14 mouse cellular contexts compared by ENCODE assay signal in genomic region chr7:46839861-46840260, GRCm38 (mm10). TPM values are rescaled to one million over a fixed set of nuclear protein-coding genes. Genes with fewer than 3 reads are reported as not detected.
DNase-seq lines count a peak whose midpoint lies in the region; ATAC-seq and TF ChIP-seq lines count a peak whose summit lies in the region.
"Had no signal": no experiment of that assay in that cellular context is flagged by ENCODE, and none has a peak within 500 bp of the region (broad histone marks: within the 10 kb centered on the region; RNA-seq: fewer than 3 reads in every experiment).

No protein-coding gene starts in this region.

- H3K9me3 ChIP-seq in heart, embryonic 15.5 days (replicated peaks) = no peaks in the 10 kb centered on the region
- no peaks in the 10 kb centered on the region for H3K9me3 ChIP-seq in liver, embryonic 12.5 days (replicated peaks)
- H3K9me3 ChIP-seq in liver, embryonic 11.5 days (ENCODE audit: control insufficient read depth, low read length) = no peaks in the 10 kb centered on the region
- no peaks in the 10 kb centered on the region for H3K9me3 ChIP-seq in intestine, embryonic 14.5 days (ENCODE audit: control insufficient read depth, low read length)

- no peaks in the 10 kb centered on the region for H3K27me3 ChIP-seq in heart, embryonic 15.5 days
- H3K27me3 ChIP-seq in liver, embryonic 12.5 days (replicated peaks) = no peaks in the 10 kb centered on the region
- H3K27me3 ChIP-seq in liver, embryonic 11.5 days (replicated peaks; ENCODE audit: control insufficient read depth, insufficient read depth, low read length) = no peaks in the 10 kb centered on the region
- no peaks in the 10 kb centered on the region for H3K27me3 ChIP-seq in intestine, embryonic 14.5 days (replicated peaks; ENCODE audit: control insufficient read depth, insufficient read depth, low read length)
- H3K27me3 ChIP-seq in myocyte (ENCODE audit: control insufficient read depth, insufficient read depth, insufficient read length) = no peaks in the 10 kb centered on the region

- H3K9ac ChIP-seq in heart, embryonic 15.5 days = no peak overlapping the region
- no peak overlapping the region for H3K9ac ChIP-seq in liver, embryonic 12.5 days
- no peak overlapping the region for H3K9ac ChIP-seq in liver, embryonic 11.5 days (ENCODE audit: low read depth, low read length)
- no peak overlapping the region for H3K9ac ChIP-seq in intestine, embryonic 14.5 days (ENCODE audit: low read length)

- DNase-seq in heart, postnatal 14 days = no peak
- no peak for DNase-seq in liver, embryonic 11.5 days (ENCODE audit: low spot score)
- no peak for DNase-seq in intestine, embryonic 14.5 days (ENCODE audit: low spot score)
- DNase-seq in T-cell, adult 2 months (ENCODE audit: low spot score) = no peak
- no peak for DNase-seq in frontal cortex, postnatal 10 days (ENCODE audit: low spot score in 2 of 2)
- DNase-seq: adrenal gland, postnatal 25 days; gastrocnemius, postnatal 14 days; right cerebral cortex, postnatal 14 days had no signal

- H3ac ChIP-seq in myocyte (ENCODE audit: control insufficient read depth, insufficient read length) = no peak overlapping the region

- H3K79me2 ChIP-seq in myocyte (ENCODE audit: control insufficient read depth, insufficient read depth) = no peaks in the 10 kb centered on the region

- peak overlapping the region; percentile 70; the same call in 1 of the 2 replicates for H3K27ac ChIP-seq in heart, embryonic 15.5 days
- peak overlapping the region; percentile 73; the same call in 1 of the 2 replicates for H3K27ac ChIP-seq in liver, embryonic 12.5 days
- H3K27ac ChIP-seq in liver, embryonic 11.5 days (ENCODE audit: low read depth, low read length) = no peak overlapping the region
- peak overlapping the region; percentile 77; the same call in 1 of the 2 replicates for H3K27ac ChIP-seq in intestine, embryonic 14.5 days (ENCODE audit: low read depth)

- H3K36me3 ChIP-seq in heart, embryonic 15.5 days = no peaks in the 10 kb centered on the region
- no peaks in the 10 kb centered on the region for H3K36me3 ChIP-seq in liver, embryonic 12.5 days
- no peaks in the 10 kb centered on the region for H3K36me3 ChIP-seq in liver, embryonic 11.5 days (ENCODE audit: control insufficient read depth, insufficient read depth, low read length)
- no peaks in the 10 kb centered on the region for H3K36me3 ChIP-seq in intestine, embryonic 14.5 days (ENCODE audit: control insufficient read depth, insufficient read depth, low read length)
- no peaks in the 10 kb centered on the region for H3K36me3 ChIP-seq in myocyte (ENCODE audit: control insufficient read depth, insufficient read depth)

- TF ChIP-seq POLR2A in myocyte (IDR thresholded peaks at IDR 0.05; ENCODE audit: insufficient read length, low read depth) = no peak

- intact Hi-C loops in heart, postnatal 14 days (cut with DNase I) = no loop called here

- 71% methylated on average over 5 of the region's 5 CpGs for WGBS in heart, embryonic 15.5 days
- WGBS in liver, embryonic 12.5 days (ENCODE audit: insufficient replicate concordance) = 55% methylated on average over 5 of the region's 5 CpGs
- 65% methylated on average over 5 of the region's 5 CpGs for WGBS in liver, embryonic 11.5 days
- WGBS in intestine, embryonic 14.5 days = 59% methylated on average over 5 of the region's 5 CpGs

- peaks cover 34% of the 10 kb centered on the region for H3K4me1 ChIP-seq in heart, embryonic 15.5 days (replicated peaks)
- H3K4me1 ChIP-seq in liver, embryonic 12.5 days = peaks cover 63% of the 10 kb centered on the region
- peaks cover 42% of the 10 kb centered on the region for H3K4me1 ChIP-seq in liver, embryonic 11.5 days (replicated peaks; ENCODE audit: control insufficient read depth, insufficient read depth, low read length)
- H3K4me1 ChIP-seq in intestine, embryonic 14.5 days (replicated peaks; ENCODE audit: control insufficient read depth, insufficient read depth, low read length) = peaks cover 30% of the 10 kb centered on the region

- H3K4me3 ChIP-seq in heart, embryonic 15.5 days = no peak overlapping the region
- no peak overlapping the region for H3K4me3 ChIP-seq in liver, embryonic 12.5 days
- no peak overlapping the region for H3K4me3 ChIP-seq in liver, embryonic 11.5 days (ENCODE audit: low read depth, low read length)
- H3K4me3 ChIP-seq in intestine, embryonic 14.5 days (ENCODE audit: low read depth, low read length) = no peak overlapping the region
- no peak overlapping the region for H3K4me3 ChIP-seq in myocyte

- no peak for ATAC-seq in heart, embryonic 15.5 days (replicated peaks; ENCODE audit: insufficient number of reproducible peaks, insufficient read depth, low FRiP score, low read depth)
- no peak for ATAC-seq in liver, embryonic 12.5 days
- ATAC-seq in liver, embryonic 11.5 days (replicated peaks; ENCODE audit: low FRiP score) = no peak
- no peak for ATAC-seq in intestine, embryonic 14.5 days (replicated peaks; ENCODE audit: low FRiP score, low TSS enrichment, low read depth)
- ATAC-seq: CD4-positive, CD25-positive, alpha-beta regulatory T cell, adult 4 months had no signal

- no peak overlapping the region for H3K4me2 ChIP-seq in heart, embryonic 15.5 days
- H3K4me2 ChIP-seq in liver, embryonic 12.5 days = no peak overlapping the region
- H3K4me2 ChIP-seq in liver, embryonic 11.5 days = no peak overlapping the region
- H3K4me2 ChIP-seq in intestine, embryonic 14.5 days (ENCODE audit: low read length) = no peak overlapping the region
- peak overlapping the region; percentile 86 for H3K4me2 ChIP-seq in myocyte (ENCODE audit: low read depth)

TF ChIP-seq in myocyte, 11 proteins besides CTCF, POLR2A, EP300 and RAD21:
- TF ChIP-seq TCF12 (IDR thresholded peaks at IDR 0.05; ENCODE audit: insufficient read depth, poor library complexity, severe bottlenecking) (no peak), MAX (IDR thresholded peaks at IDR 0.05; ENCODE audit: low read depth) (no peak), CEBPB (IDR thresholded peaks at IDR 0.05; ENCODE audit: insufficient read depth, poor library complexity, severe bottlenecking) (no peak), TCF3 (IDR thresholded peaks at IDR 0.05; ENCODE audit: insufficient read length, low read depth) (no peak)

RNA-seq across cellular contexts. Expression of gene Ldha, which starts 1.4 kb away (rescaled TPM):
- 2,657 and 2,686 TPM in 2 replicates for polyA plus RNA-seq in heart, embryonic 15.5 days (2015; fragmentation: Nextera tagmentation; extraction: Ambion mirVana)
- 100 to 1,000 TPM; 746 to 778 TPM for total RNA-seq in heart, postnatal 14 days (2021)
- polyA plus RNA-seq in liver, embryonic 12.5 days (2016; fragmentation: Nextera tagmentation; extraction: Ambion mirVana) = 1,680 and 1,789 TPM in 2 replicates
- 3,525 and 3,814 TPM in 2 replicates for polyA plus RNA-seq in liver, embryonic 11.5 days (2014; fragmentation: Nextera tagmentation; extraction: Ambion mirVana)
- 2,451 TPM in 2 replicates for polyA plus RNA-seq in intestine, embryonic 14.5 days (2014; fragmentation: Nextera tagmentation; extraction: Ambion mirVana)
- 1,758 TPM for polyA plus RNA-seq in myocyte (2012; fragmentation: generic; extraction: Trizol)

RNA-seq across cellular contexts. Expression of gene Ldhc, which starts 21.1 kb away (rescaled TPM):
- polyA plus RNA-seq in heart, embryonic 15.5 days (2015; fragmentation: Nextera tagmentation; extraction: Ambion mirVana) = not detected in 2 replicates
- not detected for total RNA-seq in heart, postnatal 14 days (2021)
- polyA plus RNA-seq in liver, embryonic 12.5 days (2016; fragmentation: Nextera tagmentation; extraction: Ambion mirVana) = 0.15 and 0.22 TPM in 2 replicates
- polyA plus RNA-seq in liver, embryonic 11.5 days (2014; fragmentation: Nextera tagmentation; extraction: Ambion mirVana) = 0.17 and 0.73 TPM in 2 replicates
- not detected in 2 replicates for polyA plus RNA-seq in intestine, embryonic 14.5 days (2014; fragmentation: Nextera tagmentation; extraction: Ambion mirVana)
- 0.08 TPM for polyA plus RNA-seq in myocyte (2012; fragmentation: generic; extraction: Trizol)
- total RNA-seq: adrenal gland, postnatal 25 days; gastrocnemius, postnatal 14 days had no signal
- polyA plus RNA-seq: CD4-positive, CD25-positive, alpha-beta regulatory T cell, adult 4 months; embryonic facial prominence, embryonic 11.5 days; hindbrain, embryonic 11.5 days had no signal

RNA-seq across cellular contexts. Expression of gene Gtf2h1, which starts 44.0 kb away (rescaled TPM):
- 28.3 and 28.8 TPM in 2 replicates for polyA plus RNA-seq in heart, embryonic 15.5 days (2015; fragmentation: Nextera tagmentation; extraction: Ambion mirVana)
- total RNA-seq in heart, postnatal 14 days (2021) = 10 to 100 TPM; 18.2 to 19.0 TPM
- polyA plus RNA-seq in liver, embryonic 12.5 days (2016; fragmentation: Nextera tagmentation; extraction: Ambion mirVana) = 56.4 and 59.0 TPM in 2 replicates
- polyA plus RNA-seq in liver, embryonic 11.5 days (2014; fragmentation: Nextera tagmentation; extraction: Ambion mirVana) = 83.6 and 95.7 TPM in 2 replicates
- 48.7 and 52.9 TPM in 2 replicates for polyA plus RNA-seq in intestine, embryonic 14.5 days (2014; fragmentation: Nextera tagmentation; extraction: Ambion mirVana)
- 18.0 TPM for polyA plus RNA-seq in myocyte (2012; fragmentation: generic; extraction: Trizol)

RNA-seq across cellular contexts. Expression of gene Hps5, which starts 44.0 kb away (rescaled TPM):
- polyA plus RNA-seq in heart, embryonic 15.5 days (2015; fragmentation: Nextera tagmentation; extraction: Ambion mirVana) = 9.5 and 13.6 TPM in 2 replicates
- total RNA-seq in heart, postnatal 14 days (2021) = 10 to 100 TPM in 1 of 2 experiments, 1 to 10 TPM in 1; 8.0 to 12.5 TPM
- polyA plus RNA-seq in liver, embryonic 12.5 days (2016; fragmentation: Nextera tagmentation; extraction: Ambion mirVana) = 9.7 and 10.7 TPM in 2 replicates
- polyA plus RNA-seq in liver, embryonic 11.5 days (2014; fragmentation: Nextera tagmentation; extraction: Ambion mirVana) = 15.5 and 16.7 TPM in 2 replicates
- polyA plus RNA-seq in intestine, embryonic 14.5 days (2014; fragmentation: Nextera tagmentation; extraction: Ambion mirVana) = 18.8 and 20.9 TPM in 2 replicates
- polyA plus RNA-seq in myocyte (2012; fragmentation: generic; extraction: Trizol) = 7.9 TPM
